Mouse (Mus musculus) cerebellum, adult 11-12 months (tissue): ENCODE measurements around the gene Gm3453.
"Not testable (repeated sequence)": the region's sequence is repeated elsewhere in the genome, so short reads cannot be mapped to it uniquely, and the experiment has no call there.

Experiments used
- DNase-seq: peaks from one replicate; pipeline ENCODE4 v3.0.0; 2022

Gene Gm3453

DNA sequence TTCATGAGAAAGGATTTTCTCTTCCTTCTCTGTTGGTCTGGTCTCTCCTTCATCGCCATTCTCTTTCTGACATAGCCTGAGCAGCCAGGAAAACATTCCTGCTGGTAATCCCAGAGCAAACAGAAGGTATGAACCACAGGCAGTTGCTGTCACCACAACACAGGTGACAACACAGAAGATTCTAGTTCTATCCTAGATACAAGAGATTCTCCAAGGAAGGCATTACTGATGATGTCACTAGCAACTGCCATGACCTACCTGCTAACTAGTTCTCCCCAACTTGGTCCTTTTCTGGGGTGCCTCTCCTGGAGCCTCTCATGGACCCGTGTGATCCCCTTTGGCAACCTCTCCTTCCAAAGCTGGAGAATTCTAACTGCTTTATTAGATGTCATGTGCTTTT is at the start of gene Gm3453:
Gene Gm3453, minus strand, starts transcription at position 101 of the 400 bp plus-strand sequence.
- DNase-seq, result not testable (repeated sequence)

DNA sequence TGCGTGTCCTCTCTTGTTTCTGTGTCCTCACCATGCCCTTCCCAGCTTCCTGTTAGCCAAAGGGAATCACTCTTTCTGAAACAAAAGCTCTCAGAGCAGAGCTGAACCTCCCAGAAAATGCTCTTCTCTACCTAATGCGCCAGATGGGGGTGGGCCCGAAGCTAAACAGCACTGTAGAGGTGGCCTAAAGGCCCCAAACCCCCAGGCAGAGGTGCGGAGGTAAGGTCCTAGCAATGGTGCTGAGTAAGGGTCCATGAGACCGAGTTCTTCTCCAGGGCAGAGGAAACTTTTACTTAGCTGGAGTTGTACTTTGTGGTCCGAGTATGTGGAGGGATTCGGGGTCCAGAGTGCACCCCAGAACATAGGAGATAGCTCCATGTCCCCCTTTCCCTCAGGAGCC is 8.2 kb upstream of the Gm3453 start:
- peak; percentile 2 for DNase-seq

DNA sequence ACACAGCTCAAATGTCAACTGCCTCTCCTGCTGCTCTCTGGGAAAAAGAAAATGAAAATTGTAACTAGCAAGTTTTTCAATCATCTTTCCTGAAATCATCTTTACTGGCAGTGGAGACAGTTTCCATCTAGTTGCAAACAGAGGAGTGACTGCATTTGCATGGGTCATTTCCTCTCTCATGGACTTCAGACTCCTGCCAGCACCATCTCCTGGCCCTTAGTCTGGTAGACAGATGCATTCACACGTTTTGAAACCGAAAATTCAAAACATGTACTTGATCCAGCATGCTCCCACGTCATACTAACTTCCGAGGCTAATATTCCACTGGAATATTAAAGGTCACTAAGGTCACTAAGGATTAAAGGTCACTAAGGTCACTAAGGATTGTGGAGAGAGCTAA is 16.5 kb downstream of the Gm3453 start:
- DNase-seq, result not testable (repeated sequence)

DNA sequence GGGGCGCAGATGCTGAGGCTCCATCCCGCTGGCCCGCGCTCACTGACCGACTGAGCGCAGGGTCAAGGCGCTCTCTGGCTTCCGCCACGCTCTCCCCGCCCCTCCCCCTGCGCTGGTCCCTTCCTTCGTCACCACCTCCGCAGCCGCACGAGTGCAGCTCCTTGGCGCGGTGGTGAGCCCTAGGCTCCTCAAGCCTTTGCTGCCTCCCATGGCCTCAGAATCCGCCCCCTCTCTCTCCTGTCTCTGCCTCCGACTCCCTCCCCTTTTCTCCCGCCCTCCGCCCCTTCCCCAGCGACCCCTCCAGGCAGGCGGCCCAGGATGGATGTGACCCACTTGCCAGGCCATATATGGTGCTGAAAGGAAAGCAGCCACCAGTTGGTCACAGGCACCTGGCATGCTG is 17.3 kb downstream of the Gm3453 start, which contains the start of gene Gm3248:
Gene Gm3248, minus strand, starts transcription at position 111 of the 400 bp plus-strand sequence.
- peak; percentile 20 for DNase-seq

DNA sequence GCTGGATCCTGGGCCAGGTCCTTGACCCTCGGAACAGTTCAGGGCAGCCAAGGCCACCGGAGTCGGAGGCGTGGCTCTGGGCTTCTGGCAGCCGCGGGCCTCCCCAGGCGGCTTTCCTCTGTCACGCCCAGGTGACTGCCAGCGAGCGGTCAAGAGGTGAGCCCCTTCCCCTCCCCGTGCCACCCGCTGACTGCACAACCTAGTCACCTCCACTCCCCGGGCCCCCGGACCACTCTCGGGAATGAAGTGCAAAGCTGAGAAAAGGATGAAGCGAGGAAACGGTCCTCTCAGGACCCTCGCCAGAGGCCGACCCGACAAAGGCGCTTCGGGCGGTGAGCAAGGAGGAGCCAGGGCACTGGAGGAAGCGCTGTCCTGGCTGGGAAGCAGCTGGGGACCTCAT is 17.8 kb downstream of the Gm3453 start:
- DNase-seq, result peak; percentile 2

DNA sequence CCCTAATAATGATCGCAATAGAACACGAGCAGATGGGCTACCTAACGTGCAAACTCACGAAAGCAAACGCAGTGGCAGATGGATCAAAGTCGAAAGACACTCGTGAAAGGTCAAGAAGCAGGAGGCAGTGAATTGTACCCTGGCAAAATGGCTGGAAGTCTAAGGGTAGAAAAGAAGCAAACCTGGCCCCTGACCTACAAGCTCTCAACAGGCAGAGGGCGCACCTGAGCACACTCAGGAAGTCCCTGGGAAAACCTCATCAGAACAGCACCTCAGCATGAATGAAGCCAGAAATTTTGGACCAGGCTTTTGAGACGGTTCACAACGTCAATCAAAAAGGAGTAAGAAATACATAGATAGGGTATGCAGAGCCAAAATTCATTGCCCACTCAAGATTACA is 18.5 kb downstream of the Gm3453 start:
- DNase-seq, result peak; percentile 8

DNA sequence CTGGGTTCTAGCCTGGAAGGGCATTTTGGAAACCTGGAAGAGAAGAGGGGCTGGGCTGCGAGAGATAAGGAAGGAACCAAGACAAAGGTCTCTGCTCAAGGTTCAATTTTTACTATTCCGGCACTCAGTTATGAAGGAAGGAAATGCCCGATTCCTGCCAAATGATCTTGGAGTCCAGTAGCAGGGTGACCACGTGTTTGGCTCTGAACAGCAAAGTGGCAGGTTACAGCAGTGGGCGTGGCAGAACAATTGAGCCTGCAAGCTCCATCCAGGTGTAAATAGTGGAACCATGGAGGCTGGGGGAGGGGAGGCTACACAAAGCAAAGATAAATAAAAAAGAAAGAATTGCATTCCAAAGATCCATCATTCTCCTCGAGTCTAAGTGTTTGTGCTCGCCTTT is 55.7 kb downstream of the Gm3453 start:
- not testable (repeated sequence) for DNase-seq
